In genomic region chr15:31588989-31589640, GRCm38 (mm10) we compare ENCODE assay signal across 12 mouse cellular contexts. TPM values are rescaled to one million over a fixed set of nuclear protein-coding genes. Genes with fewer than 3 reads are reported as not detected.
A peak's percentile ranks its signal among the peaks of the same experiment; 100 is the strongest.
DNase-seq lines count a peak whose midpoint lies in the region; ATAC-seq and TF ChIP-seq lines count a peak whose summit lies in the region.
"Had no signal": no experiment of that assay in that cellular context is flagged by ENCODE, and none has a peak within 500 bp of the region (broad histone marks: within the 10 kb centered on the region; RNA-seq: fewer than 3 reads in every experiment).

No protein-coding gene starts in this region.

- no peak for DNase-seq in forebrain, postnatal 0 days
- no peak for DNase-seq in forebrain, embryonic 10.5 days (ENCODE audit: extremely low spot score, low spot score)
- DNase-seq in lung, embryonic 14.5 days, result no peak
- DNase-seq in lung, postnatal 36 days, result no peak
- DNase-seq in cerebellum, adult 11-12 months, result no peak
- no peak for DNase-seq in heart, adult 9 months (ENCODE audit: low spot score in 2 of 2)
- DNase-seq: adrenal gland, adult 2 months; liver, postnatal 0 days had no signal

- no peak overlapping the region for H3K9ac ChIP-seq in forebrain, postnatal 0 days
- no peak overlapping the region for H3K9ac ChIP-seq in lung, embryonic 14.5 days
- H3K9ac ChIP-seq in hindbrain, embryonic 13.5 days, result no peak overlapping the region
- H3K9ac ChIP-seq in limb, embryonic 15.5 days, result no peak overlapping the region
- H3K9ac ChIP-seq: liver, postnatal 0 days had no signal

- H3K27ac ChIP-seq in forebrain, postnatal 0 days (ENCODE audit: low read depth, low read length), result no peak overlapping the region
- H3K27ac ChIP-seq in forebrain, embryonic 10.5 days, result no peak overlapping the region
- H3K27ac ChIP-seq in lung, embryonic 14.5 days (ENCODE audit: low read depth), result no peak overlapping the region
- no peak overlapping the region for H3K27ac ChIP-seq in hindbrain, embryonic 13.5 days
- peak overlapping the region; percentile 34 for H3K27ac ChIP-seq in limb, embryonic 15.5 days
- H3K27ac ChIP-seq: heart, embryonic 10.5 days had no signal

- H3K9me3 ChIP-seq in forebrain, postnatal 0 days (ENCODE audit: low read length), result no peaks in the 10 kb centered on the region
- no peaks in the 10 kb centered on the region for H3K9me3 ChIP-seq in forebrain, embryonic 10.5 days
- H3K9me3 ChIP-seq in lung, embryonic 14.5 days (ENCODE audit: low read depth, low read length), result no peaks in the 10 kb centered on the region
- no peaks in the 10 kb centered on the region for H3K9me3 ChIP-seq in hindbrain, embryonic 13.5 days
- no peaks in the 10 kb centered on the region for H3K9me3 ChIP-seq in limb, embryonic 15.5 days
- H3K9me3 ChIP-seq: heart, embryonic 10.5 days; megakaryocyte, embryonic 14.5 days had no signal

- H3K27me3 ChIP-seq in forebrain, postnatal 0 days (ENCODE audit: insufficient read depth, low read length), result no peaks in the 10 kb centered on the region
- H3K27me3 ChIP-seq in forebrain, embryonic 10.5 days (ENCODE audit: poor library complexity, severe bottlenecking), result no peaks in the 10 kb centered on the region
- no peaks in the 10 kb centered on the region for H3K27me3 ChIP-seq in lung, embryonic 14.5 days (ENCODE audit: insufficient read depth, low read length)
- no peaks in the 10 kb centered on the region for H3K27me3 ChIP-seq in hindbrain, embryonic 13.5 days
- H3K27me3 ChIP-seq in limb, embryonic 15.5 days, result no peaks in the 10 kb centered on the region
- H3K27me3 ChIP-seq: megakaryocyte, embryonic 14.5 days had no signal

- no peak overlapping the region for H3K4me3 ChIP-seq in forebrain, postnatal 0 days (ENCODE audit: low read depth, low read length)
- no peak overlapping the region for H3K4me3 ChIP-seq in forebrain, embryonic 10.5 days
- H3K4me3 ChIP-seq in lung, embryonic 14.5 days (ENCODE audit: low read depth, low read length), result no peak overlapping the region
- H3K4me3 ChIP-seq in hindbrain, embryonic 13.5 days, result no peak overlapping the region
- H3K4me3 ChIP-seq in limb, embryonic 15.5 days, result no peak overlapping the region
- H3K4me3 ChIP-seq: heart, embryonic 10.5 days; megakaryocyte, embryonic 14.5 days had no signal

- no peaks in the 10 kb centered on the region for H3K4me1 ChIP-seq in forebrain, postnatal 0 days (ENCODE audit: insufficient read depth)
- H3K4me1 ChIP-seq in forebrain, embryonic 10.5 days, result peaks cover 3% of the 10 kb centered on the region; the same call in 1 of the 2 replicates
- no peaks in the 10 kb centered on the region for H3K4me1 ChIP-seq in lung, embryonic 14.5 days (ENCODE audit: insufficient read depth)
- no peaks in the 10 kb centered on the region for H3K4me1 ChIP-seq in hindbrain, embryonic 13.5 days (replicated peaks)
- H3K4me1 ChIP-seq in limb, embryonic 15.5 days, result no peaks in the 10 kb centered on the region

- WGBS in forebrain, postnatal 0 days, result 62% methylated on average over 8 of the region's 8 CpGs
- 82% methylated on average over 8 of the region's 8 CpGs for WGBS in forebrain, embryonic 10.5 days
- 48% methylated on average over 8 of the region's 8 CpGs for WGBS in lung, embryonic 14.5 days
- 69% methylated on average over 8 of the region's 8 CpGs for WGBS in hindbrain, embryonic 13.5 days
- 47% methylated on average over 8 of the region's 8 CpGs for WGBS in limb, embryonic 15.5 days

- H3K36me3 ChIP-seq in forebrain, postnatal 0 days (ENCODE audit: insufficient read depth), result peaks cover 52% of the 10 kb centered on the region
- peaks cover 58% of the 10 kb centered on the region for H3K36me3 ChIP-seq in forebrain, embryonic 10.5 days (replicated peaks)
- peaks cover 56% of the 10 kb centered on the region for H3K36me3 ChIP-seq in lung, embryonic 14.5 days (ENCODE audit: insufficient read depth)
- peaks cover 52% of the 10 kb centered on the region for H3K36me3 ChIP-seq in hindbrain, embryonic 13.5 days
- H3K36me3 ChIP-seq in limb, embryonic 15.5 days, result peaks cover 52% of the 10 kb centered on the region

- ATAC-seq in forebrain, postnatal 0 days, result 0 out of 2 replicates have a peak, but pooled peaks have one; percentile 7
- peak; percentile 39; the same call in 1 of the 2 replicates for ATAC-seq in lung, embryonic 14.5 days (ENCODE audit: insufficient read depth)
- 0 out of 2 replicates have a peak, but pooled peaks have one; percentile 19 for ATAC-seq in hindbrain, embryonic 13.5 days (ENCODE audit: low FRiP score)
- no peak for ATAC-seq in limb, embryonic 15.5 days (ENCODE audit: insufficient number of reproducible peaks, low FRiP score, low TSS enrichment, low read depth)
- ATAC-seq: liver, postnatal 0 days had no signal

- no peak for TF ChIP-seq CTCF in forebrain, postnatal 0 days (IDR thresholded peaks at IDR 0.05; ENCODE audit: low read depth)
- no peak for TF ChIP-seq CTCF in lung, embryonic 14.5 days (IDR thresholded peaks at IDR 0.05; ENCODE audit: low read depth)

- no peak overlapping the region for H3K4me2 ChIP-seq in forebrain, postnatal 0 days (ENCODE audit: low read depth)
- no peak overlapping the region for H3K4me2 ChIP-seq in lung, embryonic 14.5 days
- H3K4me2 ChIP-seq in hindbrain, embryonic 13.5 days, result no peak overlapping the region
- H3K4me2 ChIP-seq in limb, embryonic 15.5 days, result no peak overlapping the region

RNA-seq across cellular contexts. Expression of gene Cct5, which starts 12.5 kb away (rescaled TPM):
- total RNA-seq in forebrain, postnatal 0 days (2014; rRNA removed), result 409 and 464 TPM in 2 replicates
- polyA plus RNA-seq in forebrain, postnatal 0 days (2015; fragmentation: Nextera tagmentation; extraction: Ambion mirVana), result 473 and 554 TPM in 2 replicates
- polyA plus RNA-seq in forebrain, embryonic 10.5 days (2016; fragmentation: Nextera tagmentation; extraction: Ambion mirVana), result 803 and 810 TPM in 2 replicates
- polyA plus RNA-seq in lung, embryonic 14.5 days (2014; fragmentation: Nextera tagmentation; extraction: Ambion mirVana), result 600 and 601 TPM in 2 replicates
- polyA plus RNA-seq in hindbrain, embryonic 13.5 days (2015; fragmentation: Nextera tagmentation; extraction: Ambion mirVana), result 509 and 525 TPM in 2 replicates
- 450 and 453 TPM in 2 replicates for polyA plus RNA-seq in limb, embryonic 15.5 days (2015; fragmentation: Nextera tagmentation; extraction: Ambion mirVana)

RNA-seq across cellular contexts. Expression of gene Fam173b, which starts 12.5 kb away (rescaled TPM):
- 10.7 and 16.5 TPM in 2 replicates for total RNA-seq in forebrain, postnatal 0 days (2014; rRNA removed)
- 6.6 and 7.0 TPM in 2 replicates for polyA plus RNA-seq in forebrain, postnatal 0 days (2015; fragmentation: Nextera tagmentation; extraction: Ambion mirVana)
- polyA plus RNA-seq in forebrain, embryonic 10.5 days (2016; fragmentation: Nextera tagmentation; extraction: Ambion mirVana), result 15.8 and 16.6 TPM in 2 replicates
- polyA plus RNA-seq in lung, embryonic 14.5 days (2014; fragmentation: Nextera tagmentation; extraction: Ambion mirVana), result 13.2 and 15.0 TPM in 2 replicates
- polyA plus RNA-seq in hindbrain, embryonic 13.5 days (2015; fragmentation: Nextera tagmentation; extraction: Ambion mirVana), result 11.2 and 11.5 TPM in 2 replicates
- 12.5 and 14.3 TPM in 2 replicates for polyA plus RNA-seq in limb, embryonic 15.5 days (2015; fragmentation: Nextera tagmentation; extraction: Ambion mirVana)

RNA-seq across cellular contexts. Expression of gene Cmbl, which starts 23.9 kb away (rescaled TPM):
- total RNA-seq in forebrain, postnatal 0 days (2014; rRNA removed), result 26.3 and 27.2 TPM in 2 replicates
- 19.9 and 20.9 TPM in 2 replicates for polyA plus RNA-seq in forebrain, postnatal 0 days (2015; fragmentation: Nextera tagmentation; extraction: Ambion mirVana)
- polyA plus RNA-seq in forebrain, embryonic 10.5 days (2016; fragmentation: Nextera tagmentation; extraction: Ambion mirVana), result 1.9 and 2.1 TPM in 2 replicates
- polyA plus RNA-seq in lung, embryonic 14.5 days (2014; fragmentation: Nextera tagmentation; extraction: Ambion mirVana), result 4.5 and 5.2 TPM in 2 replicates
- polyA plus RNA-seq in hindbrain, embryonic 13.5 days (2015; fragmentation: Nextera tagmentation; extraction: Ambion mirVana), result 5.9 and 6.1 TPM in 2 replicates
- 2.7 and 6.0 TPM in 2 replicates for polyA plus RNA-seq in limb, embryonic 15.5 days (2015; fragmentation: Nextera tagmentation; extraction: Ambion mirVana)

RNA-seq across cellular contexts. Expression of gene March6, which starts 58.3 kb away (rescaled TPM):
- 149 and 209 TPM in 2 replicates for total RNA-seq in forebrain, postnatal 0 days (2014; rRNA removed)
- polyA plus RNA-seq in forebrain, postnatal 0 days (2015; fragmentation: Nextera tagmentation; extraction: Ambion mirVana), result 38.4 and 60.2 TPM in 2 replicates
- polyA plus RNA-seq in forebrain, embryonic 10.5 days (2016; fragmentation: Nextera tagmentation; extraction: Ambion mirVana), result 44.0 and 44.9 TPM in 2 replicates
- polyA plus RNA-seq in lung, embryonic 14.5 days (2014; fragmentation: Nextera tagmentation; extraction: Ambion mirVana), result 35.7 and 37.0 TPM in 2 replicates
- 68.2 and 69.6 TPM in 2 replicates for polyA plus RNA-seq in hindbrain, embryonic 13.5 days (2015; fragmentation: Nextera tagmentation; extraction: Ambion mirVana)
- polyA plus RNA-seq in limb, embryonic 15.5 days (2015; fragmentation: Nextera tagmentation; extraction: Ambion mirVana), result 21.4 and 26.2 TPM in 2 replicates
